Mouse (Mus musculus) kidney, adult 18-20 months (tissue): ENCODE data around the gene Gga3.
"Not testable (repeated sequence)": the region's sequence is repeated elsewhere in the genome, so short reads cannot be mapped to it uniquely, and the experiment has no call there.

Experiments used
- DNase-seq: peaks from one replicate; pipeline ENCODE4 v3.0.0; 2021

The Gga3 gene

DNA sequence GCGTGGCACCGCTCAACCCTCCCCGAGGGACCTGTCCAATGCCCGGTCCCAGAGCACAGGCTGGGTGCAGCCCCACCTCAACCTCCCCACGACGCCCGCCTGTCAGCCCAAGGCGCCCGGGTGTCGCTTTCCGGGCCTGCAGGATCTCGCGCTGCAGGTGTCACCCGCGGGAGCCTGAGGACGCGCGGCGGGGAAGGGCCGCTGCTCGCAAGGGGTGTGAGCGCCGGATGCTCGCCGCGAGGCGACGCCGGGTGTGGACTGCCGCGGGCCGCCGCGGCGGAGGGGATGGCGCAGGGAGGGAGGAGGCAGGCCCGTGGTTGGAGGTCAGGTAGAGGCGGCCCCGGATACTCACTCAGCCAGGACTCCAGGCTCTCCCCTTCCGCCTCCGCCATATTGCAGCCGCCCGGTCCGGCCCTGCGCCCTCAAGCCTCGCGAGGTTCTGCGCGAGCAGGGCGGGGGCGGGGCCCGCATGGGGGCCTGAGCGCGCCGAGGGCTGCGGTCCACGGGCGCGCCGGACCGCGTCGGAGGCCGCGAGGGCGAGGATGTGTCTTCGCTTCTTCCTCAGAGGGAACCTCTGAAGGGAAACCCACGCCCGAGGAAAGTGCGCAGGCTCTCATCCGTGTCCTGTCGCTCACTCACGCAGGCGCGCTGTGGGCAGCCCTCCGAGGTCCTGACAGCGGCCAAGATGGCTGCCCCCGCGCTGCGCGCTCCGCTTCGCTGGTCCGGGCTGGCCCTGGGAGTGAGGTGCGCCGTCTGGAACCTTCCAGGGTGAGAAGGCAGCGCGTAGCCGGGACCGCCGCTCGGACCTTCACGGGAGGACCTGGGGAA lies at the start of gene Gga3, which contains the start of gene Mrps7:
TSS of gene Gga3 (minus strand) at position 576 of the 828 bp plus-strand sequence.
TSS of gene Mrps7 (plus strand) at position 450 of the 828 bp plus-strand sequence.
- peak; percentile 96 for DNase-seq

DNA sequence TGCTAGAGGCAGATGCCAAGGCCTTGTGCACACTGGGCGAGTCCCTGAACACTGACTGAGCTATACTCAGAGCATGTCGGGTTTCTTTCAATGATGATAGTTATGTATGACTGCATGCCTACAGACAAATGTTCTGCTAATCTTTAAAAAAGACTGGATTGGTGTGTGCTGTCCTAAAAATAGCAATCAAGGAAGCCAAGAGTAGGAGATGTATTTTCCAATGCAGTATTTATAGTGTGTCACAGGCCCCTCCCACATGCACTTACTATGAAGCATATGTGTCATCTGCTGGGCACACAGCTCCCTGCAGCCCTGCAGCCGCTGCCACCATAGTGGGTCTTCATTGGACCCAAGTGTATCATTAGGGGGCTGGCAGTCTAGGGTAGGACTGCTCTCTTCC lies 49.3 kb upstream of the Gga3 start:
- no peak for DNase-seq

DNA sequence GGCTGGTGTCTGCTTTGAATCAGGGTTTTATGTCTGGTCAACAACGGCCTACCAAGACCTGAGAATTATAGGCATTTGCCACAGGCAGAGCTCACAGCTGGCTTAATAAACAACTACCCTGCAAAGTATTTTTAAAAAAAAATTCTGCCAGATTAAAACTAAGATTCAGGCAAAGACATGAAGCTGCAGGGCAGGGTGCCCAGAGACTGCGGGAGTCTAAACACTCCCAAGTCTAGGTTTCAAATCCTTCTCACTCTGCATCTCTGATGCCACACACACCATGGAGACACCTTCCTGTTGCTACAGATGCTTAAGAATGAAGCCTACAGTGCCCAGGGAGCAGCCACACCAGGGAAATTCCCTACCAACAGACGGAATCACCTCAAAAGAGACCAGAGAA lies 47.8 kb upstream of the Gga3 start:
- DNase-seq: no peak

DNA sequence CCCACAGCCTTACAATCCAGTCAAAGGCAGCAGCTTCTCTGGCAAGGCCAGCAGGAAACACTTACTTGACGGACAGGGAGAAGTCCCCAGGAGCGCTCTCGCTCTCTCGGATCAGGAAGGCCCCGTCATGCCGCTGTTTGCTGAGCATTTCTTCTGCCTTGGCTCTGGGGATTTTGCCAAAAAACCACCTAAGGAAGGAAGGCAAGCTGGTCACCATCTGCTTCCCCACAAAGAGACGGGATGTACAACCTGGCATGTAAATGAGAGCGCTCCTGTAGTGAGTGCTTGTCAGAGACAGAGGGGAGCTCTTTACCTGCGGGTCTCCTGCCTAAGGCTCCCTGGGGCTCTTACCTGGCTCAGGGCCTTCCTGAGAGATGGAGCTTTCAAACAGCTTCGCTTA lies 45.9 kb upstream of the Gga3 start:
- DNase-seq: no peak

DNA sequence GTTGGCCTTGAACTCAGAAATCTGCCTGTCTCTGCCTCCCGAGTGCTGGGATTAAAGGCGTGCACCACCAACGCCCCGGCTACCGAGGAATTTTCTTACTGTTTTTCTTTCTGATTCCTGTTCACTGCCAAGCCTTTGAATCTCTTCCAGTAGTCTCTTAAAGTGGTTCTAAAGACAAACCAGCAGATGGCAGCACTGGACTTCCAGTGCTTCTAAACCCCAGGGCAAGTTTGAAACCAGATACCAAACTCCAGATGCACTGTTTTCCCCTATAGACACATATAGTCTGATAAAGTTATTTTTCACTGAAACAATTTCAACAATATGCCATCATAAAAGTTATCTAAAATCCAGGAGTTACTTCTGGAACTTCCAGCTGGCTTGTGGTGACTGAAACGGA lies 43.6 kb upstream of the Gga3 start:
- peak; percentile 34 for DNase-seq

DNA sequence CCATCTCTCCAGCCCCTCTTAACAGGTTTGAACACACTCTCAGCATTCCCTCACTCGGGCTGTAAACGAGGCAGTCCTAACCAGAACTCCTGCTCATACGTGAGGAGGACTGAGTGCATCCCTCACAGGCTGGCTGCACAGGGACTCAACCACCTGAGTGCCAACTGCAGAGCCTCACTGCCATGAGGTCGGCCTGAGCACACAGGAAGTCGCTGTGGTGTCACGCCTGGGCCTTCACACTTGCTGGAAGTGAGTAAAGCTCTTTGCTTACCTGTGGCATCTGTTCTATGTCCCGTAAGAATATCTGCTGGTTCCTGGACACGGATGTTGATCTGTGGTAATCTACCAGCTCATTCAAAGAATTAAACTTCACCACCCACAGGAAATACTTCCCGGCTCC lies 42.6 kb upstream of the Gga3 start:
- DNase-seq: no peak

DNA sequence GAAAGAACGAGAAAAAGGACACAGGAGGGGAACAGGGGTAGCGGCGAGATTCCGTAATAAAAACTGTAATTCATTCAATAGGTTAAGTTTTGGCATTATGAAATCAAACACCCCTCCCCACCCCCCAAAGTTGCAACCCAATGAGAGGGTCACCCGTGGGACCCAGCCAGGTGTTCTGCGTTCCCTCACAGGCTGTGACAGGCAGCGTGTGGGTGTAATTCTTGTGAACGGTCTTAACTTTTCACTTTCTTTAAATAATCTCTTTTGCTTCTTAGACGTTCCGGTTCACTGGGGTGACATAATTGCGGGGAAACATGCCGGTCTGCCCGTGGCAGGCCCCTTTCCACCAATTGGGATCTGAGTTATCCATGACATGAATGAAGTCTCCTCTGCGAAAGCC lies 41.6 kb upstream of the Gga3 start:
- DNase-seq: not testable (repeated sequence)

DNA sequence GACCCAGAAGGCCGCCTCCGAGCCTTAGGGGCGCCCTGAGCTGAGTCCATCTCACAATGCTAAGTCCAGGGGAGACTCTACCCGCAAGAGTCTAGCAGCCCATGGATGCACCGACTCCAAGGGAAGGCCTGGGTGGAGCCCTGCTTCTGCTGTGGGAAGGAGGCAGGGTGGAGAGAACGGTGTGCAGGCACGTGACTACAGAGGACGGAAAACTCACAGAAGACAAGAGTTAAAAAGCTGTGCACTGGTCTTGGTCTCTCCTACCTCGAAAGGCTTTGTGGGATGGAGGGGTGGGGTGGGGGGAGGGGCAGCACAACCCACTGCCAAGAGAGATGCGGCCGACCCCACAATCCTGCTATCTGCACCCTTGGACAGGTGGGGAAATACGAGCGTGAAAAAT lies 40.5 kb upstream of the Gga3 start:
- no peak for DNase-seq

DNA sequence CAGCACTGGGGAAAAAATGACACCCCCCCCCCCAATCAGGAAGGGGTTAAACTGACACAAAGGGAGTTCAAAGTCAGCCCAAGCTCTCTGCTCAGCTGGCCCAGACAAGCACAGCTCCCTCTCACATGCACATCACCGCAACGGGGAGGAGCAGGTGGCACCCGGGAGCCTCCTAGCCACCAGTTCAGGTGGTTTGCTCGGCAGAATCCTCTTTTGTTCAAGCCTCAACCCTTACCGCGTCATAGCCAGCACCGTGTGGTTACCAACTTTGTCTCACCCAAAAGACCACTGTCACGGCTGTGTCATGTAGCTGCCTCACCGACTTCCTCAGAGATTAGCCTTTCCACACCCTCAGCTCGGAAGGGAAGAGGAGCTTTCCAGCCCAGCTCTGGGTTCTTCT lies 39.4 kb upstream of the Gga3 start:
- DNase-seq: no peak

DNA sequence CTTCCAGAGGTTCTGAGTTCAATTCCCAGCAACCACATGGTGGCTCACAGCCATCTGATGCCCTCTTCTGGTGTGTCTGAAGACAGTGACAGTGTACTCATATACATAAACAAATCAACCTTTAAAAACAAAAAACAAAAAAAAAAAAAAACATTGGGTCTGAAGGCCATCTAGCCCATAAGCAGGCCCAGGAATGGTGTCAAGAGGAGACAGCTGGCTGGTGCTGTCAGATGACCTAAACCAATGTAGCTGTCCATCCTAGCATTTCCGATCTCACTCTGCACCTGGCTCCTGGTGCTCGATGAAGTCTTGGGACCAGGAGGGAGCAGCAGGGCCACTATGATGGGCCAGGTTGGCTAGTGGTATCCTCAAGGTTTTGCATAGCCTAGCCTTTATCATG lies 38.9 kb upstream of the Gga3 start:
- no peak for DNase-seq

DNA sequence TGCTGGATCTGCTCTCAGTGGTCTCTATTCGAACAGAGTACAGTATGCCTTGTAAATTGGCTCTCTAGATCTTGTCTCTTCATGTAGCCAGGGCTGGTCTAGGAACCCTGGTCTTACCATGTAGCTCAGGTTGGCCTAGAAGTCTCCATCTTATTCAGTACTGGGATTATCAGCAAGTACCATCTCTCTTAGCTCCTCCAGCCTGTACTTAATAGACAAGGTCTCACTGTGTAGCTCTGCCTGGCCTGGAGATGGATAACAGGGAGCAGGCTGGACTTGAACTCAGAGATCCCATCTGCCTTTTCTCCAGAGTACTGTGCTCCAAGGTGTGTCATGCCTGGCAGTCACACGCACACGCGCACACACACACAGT lies 37.8 kb upstream of the Gga3 start:
- DNase-seq: no peak

DNA sequence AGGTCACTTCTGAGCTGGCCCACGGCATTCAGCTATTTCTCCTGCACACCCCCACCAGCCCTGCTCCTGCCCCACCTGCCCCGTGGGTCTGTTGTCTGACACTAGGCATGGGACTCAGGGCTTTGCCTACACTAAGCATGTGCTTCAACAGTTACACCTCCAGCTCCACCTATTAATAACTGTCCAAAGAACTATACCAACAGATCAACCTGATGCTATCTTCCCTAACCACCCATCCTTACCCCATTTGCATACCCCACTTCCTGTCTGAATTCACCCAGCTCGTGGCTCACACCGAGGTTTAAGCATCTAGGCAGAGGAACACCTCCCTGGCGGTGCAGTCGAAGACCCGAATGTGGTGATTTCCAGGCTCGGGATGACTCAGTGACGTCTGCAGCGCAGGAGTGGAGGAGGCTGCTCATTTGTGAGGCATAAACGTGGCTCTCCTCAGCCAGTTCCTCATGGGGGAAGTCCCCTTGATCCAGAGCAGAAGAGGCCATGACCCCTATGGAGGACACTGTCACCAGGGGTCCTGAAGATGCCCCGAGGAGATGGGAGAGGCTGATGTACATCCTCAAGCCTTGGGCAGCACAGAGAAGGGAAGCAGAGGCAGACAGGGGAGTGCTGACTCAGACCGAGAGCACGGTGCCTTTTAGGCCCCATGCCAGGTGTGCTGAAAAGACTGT lies 37.3 kb upstream of the Gga3 start:
- DNase-seq: no peak

DNA sequence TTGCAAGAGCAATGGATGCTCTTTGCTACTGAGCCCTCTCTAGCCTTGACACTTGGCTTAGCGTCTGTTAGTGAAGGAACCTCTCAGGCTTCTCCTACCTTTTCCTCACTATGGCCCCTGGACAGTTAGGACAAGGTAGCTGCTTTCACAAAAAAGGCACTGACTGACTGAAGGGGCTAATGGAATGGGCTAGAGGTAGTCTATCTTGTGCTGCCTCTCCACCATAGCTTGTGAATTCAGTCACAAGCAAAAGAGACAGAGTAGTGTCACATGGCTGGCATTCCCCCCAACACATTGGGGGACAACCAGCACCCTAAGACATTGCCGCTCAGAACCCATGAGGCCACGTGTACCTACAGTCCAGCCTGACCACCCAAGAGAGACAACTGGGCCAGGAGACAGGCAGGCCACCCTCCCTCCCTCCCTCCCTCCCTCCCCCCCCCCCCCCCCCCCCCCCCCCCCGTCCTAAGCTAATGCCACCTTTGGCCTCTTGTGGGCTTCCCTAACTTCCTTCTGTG lies 36.5 kb upstream of the Gga3 start:
- no peak for DNase-seq

DNA sequence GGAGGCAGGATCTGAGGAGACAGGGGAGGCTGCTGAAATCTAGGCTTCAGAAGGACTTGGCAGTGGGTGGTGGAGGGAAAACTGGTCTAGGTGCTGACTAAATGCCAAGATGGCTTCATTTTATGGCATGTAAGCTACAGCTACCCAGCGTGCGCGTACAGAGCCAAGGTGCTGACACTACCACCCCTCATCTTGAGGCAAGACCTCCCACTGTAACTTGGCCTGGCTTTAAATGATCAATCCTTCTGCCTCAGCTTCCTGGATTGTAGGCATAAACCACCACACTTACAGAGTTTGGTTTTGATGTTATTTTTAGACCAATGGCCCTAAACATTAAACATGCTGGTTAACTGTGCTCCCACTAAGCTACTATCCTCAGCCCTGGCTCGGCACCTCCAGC lies 35.7 kb upstream of the Gga3 start:
- no peak for DNase-seq

DNA sequence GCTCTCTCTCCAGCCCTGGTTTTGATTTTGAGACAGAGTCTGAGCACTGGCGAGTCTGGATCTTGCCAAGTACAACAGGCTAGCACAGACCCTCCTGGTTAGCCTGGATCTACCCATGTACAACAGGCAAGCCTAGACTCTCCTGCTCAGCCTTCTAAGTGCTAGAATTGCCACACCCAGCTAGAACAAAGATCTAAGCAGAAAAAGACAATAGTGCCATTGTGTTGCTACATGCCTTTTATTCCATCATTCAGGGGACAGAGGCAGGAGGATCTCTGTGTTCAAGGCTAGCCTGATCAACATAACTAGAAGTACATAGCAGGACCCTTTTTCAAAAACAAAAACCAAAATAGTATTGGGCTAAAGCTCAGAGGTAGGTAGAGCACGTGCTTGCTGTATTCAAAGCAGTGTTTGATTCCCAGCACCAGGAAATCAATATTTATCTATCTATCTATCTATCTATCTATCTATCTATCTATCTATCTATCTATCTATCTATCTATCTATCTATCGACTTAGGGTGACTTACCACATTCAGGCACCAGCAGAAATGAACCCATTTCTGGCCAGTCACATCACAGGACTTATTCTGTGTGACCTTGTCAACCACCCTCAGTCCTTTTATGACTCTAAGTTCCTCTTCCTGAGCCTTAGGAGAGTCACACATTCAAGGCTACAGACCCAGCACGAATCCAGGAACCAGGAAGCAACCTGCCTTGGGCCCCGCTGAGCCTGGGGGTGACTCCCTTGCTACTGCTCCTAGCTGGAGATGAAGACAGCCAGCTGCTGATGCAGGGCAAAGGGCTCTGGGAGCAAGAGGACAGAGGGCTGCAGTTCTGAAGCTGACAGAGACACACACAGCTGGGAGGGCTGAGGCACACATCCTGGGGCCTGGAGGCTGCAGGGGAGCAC lies 34.9 kb upstream of the Gga3 start:
- DNase-seq: no peak

DNA sequence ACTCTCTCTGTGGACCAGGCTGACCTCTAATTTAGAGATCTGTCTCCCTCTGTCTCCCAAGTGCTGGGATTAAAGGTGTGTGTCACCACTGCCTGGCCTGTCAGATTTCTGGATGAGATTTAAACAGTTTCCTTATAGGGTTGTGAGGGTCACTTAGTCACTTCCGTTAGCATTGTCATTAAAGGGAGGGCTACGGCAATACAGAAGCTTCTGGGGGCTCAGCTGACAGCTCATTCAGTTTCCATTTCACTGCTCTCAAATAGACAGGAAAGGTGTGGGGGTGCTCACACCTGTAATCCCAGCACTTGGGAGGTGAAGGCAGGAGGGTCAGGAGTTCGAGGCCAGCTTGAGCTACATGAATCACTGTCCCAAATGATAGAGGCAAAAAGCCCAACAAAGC lies 33.1 kb upstream of the Gga3 start:
- no peak for DNase-seq

DNA sequence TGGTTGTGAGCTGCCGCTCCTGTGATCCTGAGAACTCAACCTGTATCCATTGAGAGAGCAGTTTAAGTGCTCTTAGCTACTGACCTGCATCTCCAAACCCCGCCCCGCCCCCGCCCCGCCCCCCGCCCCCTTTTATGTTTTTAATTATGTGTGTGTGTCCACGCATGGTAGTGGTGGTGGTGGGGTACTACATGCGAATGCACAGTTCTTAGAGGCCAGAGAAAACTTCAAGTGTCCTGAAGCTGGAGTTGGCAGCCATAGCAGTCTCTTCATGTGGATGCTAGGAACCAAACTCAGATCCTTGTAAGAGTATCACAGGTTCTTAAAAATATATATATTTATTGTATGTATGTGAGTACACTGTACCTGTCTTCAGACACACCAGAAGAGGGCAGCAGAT lies 31.6 kb upstream of the Gga3 start:
- DNase-seq: no peak

DNA sequence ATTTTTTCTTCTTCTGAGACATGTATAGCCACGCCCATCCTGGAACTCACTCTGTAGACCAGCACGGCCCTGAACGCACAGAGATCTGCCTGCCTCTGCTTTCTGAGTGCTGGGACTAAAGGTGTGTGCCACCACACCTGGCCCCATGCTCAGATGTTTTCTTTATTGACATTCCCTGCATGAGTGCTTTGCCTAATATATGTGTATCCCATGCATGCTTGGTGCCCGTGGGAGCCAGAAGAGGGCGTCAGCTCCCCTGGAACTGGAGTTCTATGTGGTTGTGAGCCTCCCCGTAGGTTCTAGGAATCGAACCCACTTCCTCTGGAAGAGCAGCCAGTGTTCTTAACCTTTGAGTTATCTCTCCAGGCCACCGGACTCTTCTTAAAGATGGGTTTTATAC lies 31.2 kb upstream of the Gga3 start:
- DNase-seq: no peak

DNA sequence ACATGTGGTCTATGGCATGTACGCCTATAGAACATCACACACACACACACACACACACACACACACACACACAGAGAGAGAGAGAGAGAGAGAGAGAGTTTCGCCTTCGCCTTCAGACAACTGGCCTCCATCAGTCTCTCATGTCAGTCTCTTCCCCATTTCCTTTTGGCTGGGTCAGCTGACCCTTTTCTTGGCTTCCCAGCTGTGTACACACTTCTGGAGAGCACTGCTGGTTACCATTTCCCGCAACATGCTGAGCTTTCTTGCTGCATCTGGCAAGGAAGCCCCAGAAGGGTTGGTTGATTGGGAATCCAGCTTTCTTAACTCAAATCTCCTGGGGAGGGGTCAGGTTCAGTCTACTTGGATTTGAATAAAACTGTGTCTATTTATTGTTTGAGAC lies 30.3 kb upstream of the Gga3 start:
- DNase-seq: no peak

DNA sequence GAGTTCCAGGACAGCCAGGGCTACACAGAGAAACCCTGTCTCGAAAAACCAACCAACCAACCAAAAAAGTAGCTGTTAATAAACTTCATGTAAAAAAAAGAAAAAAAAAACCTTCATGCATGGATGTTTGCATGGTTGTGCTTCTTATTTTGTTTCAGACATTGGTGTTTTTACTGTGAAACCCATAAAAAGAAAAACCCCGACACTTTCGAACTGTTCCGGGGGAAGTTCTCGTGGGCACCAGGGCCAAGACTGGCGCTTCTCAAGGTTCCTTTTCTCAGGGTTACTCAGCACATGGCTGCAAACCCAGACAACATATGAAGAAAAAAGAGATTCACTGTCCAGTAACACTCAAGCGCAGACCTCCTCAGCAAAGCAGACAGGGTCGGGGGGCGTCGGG lies 29.0 kb upstream of the Gga3 start:
- DNase-seq: no peak

DNA sequence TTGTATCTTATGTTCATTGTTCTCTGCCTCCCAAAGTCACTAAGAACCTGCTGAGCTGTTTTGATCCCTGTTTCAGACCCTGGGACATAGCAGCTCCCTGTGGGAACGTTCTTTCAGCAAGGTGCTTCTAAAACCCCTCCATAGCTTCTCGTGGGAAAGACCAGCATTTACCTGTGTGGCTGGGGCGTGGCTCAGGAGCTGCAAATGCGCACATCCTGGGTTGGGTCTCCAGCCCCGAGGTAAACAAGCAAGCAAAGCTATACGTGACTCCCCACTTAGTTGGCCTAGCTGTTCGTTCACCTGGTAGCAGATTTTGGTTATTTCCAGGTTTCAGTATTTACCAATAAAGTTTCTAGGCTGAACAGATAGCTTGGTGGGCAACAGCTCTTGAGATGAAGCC lies 28.4 kb upstream of the Gga3 start:
- no peak for DNase-seq

DNA sequence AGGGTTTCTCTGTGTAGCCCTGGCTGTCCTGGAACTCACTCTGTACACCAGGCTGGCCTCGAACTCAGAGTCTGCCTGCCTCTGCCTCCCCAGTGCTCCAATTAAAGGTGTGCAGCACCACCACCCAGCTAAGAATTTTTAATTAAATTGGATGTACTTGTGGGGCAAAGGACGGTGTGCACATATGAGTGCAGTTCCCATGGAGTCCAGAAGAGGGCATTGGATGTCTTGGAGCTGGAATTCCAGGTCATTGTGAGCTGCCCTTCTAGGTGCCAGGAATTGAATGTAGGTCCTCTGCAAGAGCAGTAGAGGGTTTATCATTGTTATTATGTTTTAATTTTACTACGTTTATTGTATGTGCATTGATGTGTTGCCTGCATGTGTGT lies 27.6 kb upstream of the Gga3 start:
- peak; percentile 66 for DNase-seq
